Mouse (Mus musculus) Patski (cell line): ENCODE results near the gene Reg3g. TPM values are rescaled to one million over a fixed set of nuclear protein-coding genes. Genes with fewer than 3 reads are reported as not detected.

Source experiments
- ATAC-seq: fragments of 100-300 bp; one replicate; pipeline ENCODE4 v1.8.0; 2021
- CTCF ChIA-PET: fragments of 350-600 bp; sonication (Branson Sonifier 250); formaldehyde crosslinking; loops from one replicate; lab custom pipeline; 2022; ENCODE audit warnings: inconsistent platforms; lab: Charles Lee
- POLR2A ChIA-PET: fragments of 350-600 bp; sonication (Branson Sonifier 250); formaldehyde crosslinking; loops from one replicate; lab custom pipeline; 2022; ENCODE audit warnings: antibody characterized with exemption, inconsistent platforms; lab: Charles Lee
- DNase-seq: peaks from one replicate; pipeline ENCODE4 v3.0.0-alpha.2; 2011; ENCODE audit warnings: low read depth, low spot score
- H3K27me3 ChIP-seq: fragments of 371-371 bp; one replicate; pipeline ENCODE4 v1.5.1; 2021
- CTCF ChIP-seq: fragments of 100-300 bp; IDR thresholded peaks from one replicate; pipeline ENCODE4 v1.5.1; 2021
- in situ Hi-C: fragments of 300-500 bp; cut with MboI; formaldehyde crosslinking; loops from 3 replicates; pipeline ENCODE4 v1.11.1; 2018; ENCODE audit warnings: low pct_unique_long_range_greater_than_20kb, mixed read lengths
- polyA plus RNA-seq: library from polyadenylated mRNA; unstranded; gene quantifications from one replicate; pipeline ENCODE4 v1.2.3, GENCODE M21; 2021

Gene Reg3g
- polyA plus RNA-seq: not detected

GRCm38 (mm10) chr6:78468772-78469171 is at the start of gene Reg3g:
Gene Reg3g, minus strand, starts transcription at chr6:78468872.
- CTCF ChIA-PET: no interaction called here
- TF ChIP-seq CTCF: no peak
- peaks cover 3% of the 10 kb centered on the region for H3K27me3 ChIP-seq
- POLR2A ChIA-PET: no interaction called here
- DNase-seq: no peak
- in situ Hi-C loops: no loop called here
- ATAC-seq: no peak

GRCm38 (mm10) chr6:78515777-78516446 is 47.2 kb upstream of the Reg3g start:
- DNase-seq (no peak), ATAC-seq (no peak)
- no peaks in the 10 kb centered on the region for H3K27me3 ChIP-seq
- ChIA-PET CTCF (interaction anchor here (1.3 kb wide), 1 partner anchor 14 kb away, joined by 3 read pairs; no protein-coding TSS in a partner anchor), POLR2A (no interaction called here)
- in situ Hi-C loops: no loop called here
- TF ChIP-seq CTCF: no peak

GRCm38 (mm10) chr6:78512833-78513232 is 44.2 kb upstream of the Reg3g start:
- no peak for ATAC-seq
- ChIA-PET POLR2A (no interaction called here), CTCF (interaction anchor here (1.0 to 2.3 kb wide), 3 partner anchors 9 to 24 kb away, joined by 3 to 6 read pairs (median 5); no protein-coding TSS in a partner anchor)
- no peak for DNase-seq
- in situ Hi-C loops: loop anchor here (5.0 kb wide), 1 partner anchor 881 kb away; no protein-coding TSS in a partner anchor
- H3K27me3 ChIP-seq: no peaks in the 10 kb centered on the region
- peak; percentile 71 for TF ChIP-seq CTCF

DNA sequence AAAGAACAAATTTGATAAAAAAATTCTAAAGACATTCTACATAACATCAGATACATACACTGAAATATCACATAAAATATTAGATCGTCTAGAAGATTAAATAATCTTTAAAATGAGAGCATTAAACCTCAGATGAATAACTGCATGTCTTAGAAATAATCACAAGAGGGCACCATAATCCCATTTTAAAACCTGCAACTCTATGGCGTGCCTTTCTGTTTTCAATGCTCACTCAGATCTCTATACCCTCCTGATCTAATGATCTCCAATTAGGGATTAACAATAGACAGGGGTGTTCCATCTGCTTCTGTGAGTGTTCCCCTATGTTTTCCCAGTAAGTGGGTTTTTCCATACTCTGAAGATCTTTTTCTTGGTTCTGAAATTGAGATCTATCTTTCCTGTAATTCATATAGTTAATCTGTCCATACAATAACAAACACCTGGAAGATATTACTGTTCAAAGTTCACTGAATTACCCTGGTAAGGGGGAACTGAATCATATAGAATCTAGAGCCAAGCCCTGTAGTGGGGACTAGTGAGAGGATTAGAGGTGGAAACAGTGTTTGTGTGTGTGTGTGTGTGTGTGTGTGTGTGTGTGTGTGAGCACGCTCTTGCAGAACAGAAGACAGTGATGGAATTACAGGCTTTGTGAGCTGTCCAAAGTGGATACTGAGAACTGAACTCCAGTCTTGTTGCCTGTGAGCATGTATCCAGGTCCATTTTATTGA is 41.7 kb upstream of the Reg3g start:
- no peaks in the 10 kb centered on the region for H3K27me3 ChIP-seq
- ChIA-PET CTCF (no interaction called here), POLR2A (no interaction called here)
- TF ChIP-seq CTCF: no peak
- ATAC-seq (no peak), DNase-seq (no peak)
- in situ Hi-C loops: loop anchor here (5.0 kb wide), 1 partner anchor 878 kb away; no protein-coding TSS in a partner anchor

DNA sequence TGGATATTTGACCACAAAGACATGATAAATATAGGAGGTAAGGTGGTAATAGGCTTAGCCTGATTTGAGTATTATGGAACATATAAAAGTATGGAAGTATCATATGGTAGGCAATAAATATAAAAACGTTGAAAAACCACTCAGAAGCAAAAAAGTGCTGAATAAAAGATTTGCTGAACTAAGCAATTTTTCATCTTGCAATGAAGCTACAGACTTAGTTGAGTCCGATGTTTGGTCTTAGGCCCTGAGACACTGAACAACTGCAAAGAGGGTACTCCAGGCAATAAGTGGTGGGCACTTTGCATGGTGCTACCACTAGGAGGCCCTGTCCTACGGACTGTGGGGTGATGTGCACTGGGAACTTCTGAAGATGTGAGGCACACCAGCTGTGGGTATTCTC is 37.1 kb upstream of the Reg3g start:
- ChIA-PET CTCF (interaction anchor here (1.4 kb wide), 1 partner anchor 38 kb away, joined by 3 read pairs; no protein-coding TSS in a partner anchor), POLR2A (no interaction called here)
- no peak for DNase-seq
- no peak for ATAC-seq
- in situ Hi-C loops: no loop called here
- no peak for TF ChIP-seq CTCF
- H3K27me3 ChIP-seq: no peaks in the 10 kb centered on the region

GRCm38 (mm10) chr6:78494633-78495032 is 26.0 kb upstream of the Reg3g start:
- DNase-seq: no peak
- POLR2A ChIA-PET: no interaction called here
- in situ Hi-C loops: no loop called here
- CTCF ChIA-PET: no interaction called here
- H3K27me3 ChIP-seq: no peaks in the 10 kb centered on the region
- no peak for TF ChIP-seq CTCF
- ATAC-seq: no peak

DNA sequence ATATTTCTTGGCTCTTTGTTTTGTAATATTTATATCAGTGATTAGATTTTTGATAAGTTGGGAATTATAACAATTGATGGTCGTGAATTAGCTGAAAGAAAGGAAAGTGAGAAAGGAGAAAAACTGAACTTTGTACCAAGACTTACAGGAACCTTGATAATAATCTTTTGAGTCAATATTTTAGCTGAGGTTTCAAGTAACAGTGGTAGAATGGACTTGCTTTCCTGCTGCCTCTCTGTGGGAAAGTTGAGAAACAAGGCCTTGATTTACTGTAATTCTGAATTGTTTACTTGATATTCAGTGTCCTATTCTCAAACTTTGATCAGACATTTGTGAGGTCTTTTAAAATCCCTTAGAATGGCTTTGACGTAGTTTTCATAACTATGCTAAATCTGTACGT is 615 bp upstream of the Reg3g start:
- peaks cover 3% of the 10 kb centered on the region for H3K27me3 ChIP-seq
- no peak for TF ChIP-seq CTCF
- ChIA-PET CTCF (no interaction called here), POLR2A (no interaction called here)
- ATAC-seq (no peak), DNase-seq (no peak)
- in situ Hi-C loops: no loop called here

DNA sequence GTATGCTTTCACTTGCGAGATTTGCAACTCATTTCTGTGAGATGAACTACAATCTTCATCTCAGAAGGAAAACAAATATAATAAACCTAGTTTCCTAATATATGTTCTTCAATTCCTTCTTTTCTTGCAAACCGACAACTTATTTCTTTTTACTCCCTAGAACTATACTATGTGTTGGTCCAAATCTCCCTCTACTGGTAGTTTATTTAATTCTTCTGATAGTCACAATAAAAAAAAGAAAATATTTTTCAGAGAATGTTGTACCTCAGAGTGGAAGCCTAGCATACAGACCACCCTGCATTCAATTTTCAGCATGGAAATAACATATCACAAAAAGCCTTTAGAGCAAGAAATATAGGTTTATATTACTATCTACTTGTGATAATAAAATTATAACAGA is 5.4 kb downstream of the Reg3g start:
- POLR2A ChIA-PET: no interaction called here
- ATAC-seq: no peak
- H3K27me3 ChIP-seq: peaks cover 3% of the 10 kb centered on the region
- CTCF ChIA-PET: no interaction called here
- in situ Hi-C loops: no loop called here
- no peak for DNase-seq
- TF ChIP-seq CTCF: no peak

- POLR2A ChIA-PET: no interaction called here
- CTCF ChIA-PET: no interaction called here
- ATAC-seq (no peak), DNase-seq (no peak)
- peaks cover 3% of the 10 kb centered on the region for H3K27me3 ChIP-seq
- no peak for TF ChIP-seq CTCF
- in situ Hi-C loops: no loop called here
Measured at GRCm38 (mm10) chr6:78462360-78462759, 6.3 kb downstream of the Reg3g start.

- in situ Hi-C loops: no loop called here
- CTCF ChIA-PET: no interaction called here
- POLR2A ChIA-PET: no interaction called here
Measured at GRCm38 (mm10) chr6:78460191-78460825, 8.4 kb downstream of the Reg3g start.

GRCm38 (mm10) chr6:78452804-78453203 is 15.9 kb downstream of the Reg3g start:
- CTCF ChIA-PET: no interaction called here
- H3K27me3 ChIP-seq: no peaks in the 10 kb centered on the region
- in situ Hi-C loops: no loop called here
- no peak for TF ChIP-seq CTCF
- no peak for ATAC-seq
- no peak for DNase-seq
- POLR2A ChIA-PET: no interaction called here

More at GRCm38 (mm10) chr6:78460191-78460825, 8.4 kb downstream of the Reg3g start:
- no peaks in the 10 kb centered on the region for H3K27me3 ChIP-seq
- ATAC-seq (no peak), DNase-seq (no peak)
- TF ChIP-seq CTCF: no peak
